Mouse (Mus musculus): Measurements from ENCODE around the gene Efl1.

GRCm38 (mm10) chr7:82752171-82753085 is 104.0 kb downstream of the Efl1 start:
- no peak for TF ChIP-seq CTCF (IDR thresholded peaks at IDR 0.05; ENCODE audit: borderline replicate concordance, insufficient read depth, low read depth, low read length)
- no peak for TF ChIP-seq POLR2A (IDR thresholded peaks at IDR 0.05; ENCODE audit: borderline replicate concordance, insufficient read depth, low read length)
